In the genomic region with DNA sequence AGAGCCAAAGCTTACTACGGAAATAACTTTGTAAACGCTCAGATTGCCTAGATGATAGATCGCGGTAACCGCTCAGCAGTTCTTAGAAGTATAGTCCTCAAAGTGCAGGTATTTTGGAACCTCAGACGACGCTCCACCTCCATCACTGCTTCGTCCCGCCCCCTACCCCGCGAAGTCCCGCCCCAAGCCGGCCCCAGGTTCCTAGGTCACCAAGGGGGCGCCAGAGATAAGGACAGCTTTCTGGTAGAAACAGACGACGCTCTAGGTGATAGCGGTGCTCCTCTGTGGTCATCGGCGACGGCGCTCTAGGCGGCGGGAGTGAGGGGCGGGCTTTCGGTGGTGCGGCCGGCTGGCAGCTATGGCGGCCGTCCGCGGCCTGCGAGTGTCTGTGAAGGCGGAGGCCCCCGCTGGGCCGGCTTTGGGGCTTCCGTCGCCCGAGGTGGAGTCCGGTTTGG, we compare ENCODE assay signal across 1 mouse cellular context.
TF ChIP-seq lines count a peak whose summit lies in the region.

TSS of gene Ncbp3 (plus strand) at position 242 of the 455 bp plus-strand sequence.

TF ChIP-seq in CH12.LX, 34 proteins besides CTCF, POLR2A, EP300 and RAD21 (continued from another document):
- TF ChIP-seq IRF4 (IDR thresholded peaks at IDR 0.05; ENCODE audit: low read depth, low read length) (peak; percentile 88), NRF1 (IDR thresholded peaks at IDR 0.05; ENCODE audit: low read depth, low read length) (peak; percentile 53; the same call in 1 of the 2 replicates), MXI1 (IDR thresholded peaks at IDR 0.05; ENCODE audit: low read depth, low read length) (peak; percentile 83; the same call in 1 of the 2 replicates), MAZ (IDR thresholded peaks at IDR 0.05; ENCODE audit: low read depth, low read length) (peak; percentile 97), NELFE (IDR thresholded peaks at IDR 0.05; ENCODE audit: low read depth, low read length) (peak; percentile 88), POLR2AphosphoS2 (IDR thresholded peaks at IDR 0.05; ENCODE audit: low read depth, low read length) (peak; percentile 67; the same call in 1 of the 2 replicates), HCFC1 (IDR thresholded peaks at IDR 0.05; ENCODE audit: low read depth, low read length) (peak; percentile 96), KAT2A (IDR thresholded peaks at IDR 0.05; ENCODE audit: insufficient replicate concordance, low read length) (peak; percentile 86; the same call in 1 of the 2 replicates), GABPA (IDR thresholded peaks at IDR 0.05; ENCODE audit: insufficient replicate concordance, low read depth, low read length) (peak; percentile 99), TCF12 (IDR thresholded peaks at IDR 0.05; ENCODE audit: low read depth, low read length) (peak; percentile 96), CHD2 (IDR thresholded peaks at IDR 0.05; ENCODE audit: low read length) (no peak), ETS1 (conservative IDR thresholded peaks at IDR 0.05; ENCODE audit: low read depth, low read length) (no peak; the same call in 1 of the 2 replicates), TBP (conservative IDR thresholded peaks at IDR 0.05; ENCODE audit: low read depth, low read length) (peak; percentile 85), MEF2A (IDR thresholded peaks at IDR 0.05; ENCODE audit: borderline replicate concordance, low read depth, low read length) (peak; percentile 90), ZC3H11A (IDR thresholded peaks at IDR 0.05; ENCODE audit: low read depth, low read length) (no peak), MAX (IDR thresholded peaks at IDR 0.05; ENCODE audit: low read length) (peak; percentile 66; the same call in 1 of the 2 replicates)
